Mouse (Mus musculus) testis, adult 2 months (tissue): ENCODE results near the gene Vars2. TPM values are rescaled to one million over a fixed set of nuclear protein-coding genes. Genes with fewer than 3 reads are reported as not detected.

Source experiments
- H3K27ac ChIP-seq: fragments of 200-500 bp; 2 replicates; pipeline ENCODE4 v1.5.1; 2012; ENCODE audit warnings: low read depth, low read length; ENCODE audit not compliant: control insufficient read depth, insufficient read depth
- H3K27me3 ChIP-seq: fragments of 200-500 bp; 2 replicates; pipeline ENCODE4 v1.6.1; 2012; ENCODE audit warnings: mild to moderate bottlenecking, low read length, moderate library complexity; ENCODE audit not compliant: control insufficient read depth, insufficient read depth
- H3K36me3 ChIP-seq: fragments of 200-500 bp; 2 replicates; pipeline ENCODE4 v1.6.1; 2012; ENCODE audit warnings: mild to moderate bottlenecking, low read length; ENCODE audit not compliant: control insufficient read depth, insufficient read depth
- H3K4me1 ChIP-seq: fragments of 200-500 bp; 2 replicates; pipeline ENCODE4 v1.6.1; 2012; ENCODE audit warnings: low read length; ENCODE audit not compliant: control insufficient read depth, insufficient read depth
- H3K4me3 ChIP-seq: fragments of 200-500 bp; 2 replicates; pipeline ENCODE4 v1.5.1; 2012; ENCODE audit warnings: low read depth, mild to moderate bottlenecking, low read length, moderate library complexity, mixed read lengths; ENCODE audit not compliant: control insufficient read depth
- CTCF ChIP-seq: fragments of 200-500 bp; IDR thresholded peaks from 2 replicates; pipeline ENCODE4 v1.5.1; 2012; ENCODE audit warnings: low read depth, mild to moderate bottlenecking, inconsistent platforms, low read length, moderate library complexity; ENCODE audit not compliant: control insufficient read depth, insufficient read depth, insufficient replicate concordance
- POLR2A ChIP-seq: fragments of 200-500 bp; IDR thresholded peaks from 2 replicates; pipeline ENCODE4 v1.6.1; 2012; ENCODE audit warnings: low read depth, mild to moderate bottlenecking, inconsistent platforms, low read length, moderate library complexity; ENCODE audit not compliant: control insufficient read depth
- polyA plus RNA-seq: library from polyadenylated mRNA; depleted of rRNA; stranded (reverse); fragments of >200 nt; gene quantifications from 2 replicates; pipeline ENCODE4 v1.2.3, GENCODE M21; 2012; rRNA removed

Vars2 gene
- polyA plus RNA-seq, 1 experiment: 9.5 TPM

GRCm38 (mm10) chr17:35633992-35634391, 33.4 kb downstream of the Vars2 start:
- Histone ChIP-seq H3K4me3 (no peak overlapping the region), H3K27ac (no peak overlapping the region), H3K36me3 (no peaks in the 10 kb centered on the region), H3K27me3 (no peaks in the 10 kb centered on the region), H3K4me1 (peaks cover 10% of the 10 kb centered on the region)
- TF ChIP-seq CTCF (peak; percentile 29; the same call in 1 of the 2 replicates), POLR2A (no peak)

DNA sequence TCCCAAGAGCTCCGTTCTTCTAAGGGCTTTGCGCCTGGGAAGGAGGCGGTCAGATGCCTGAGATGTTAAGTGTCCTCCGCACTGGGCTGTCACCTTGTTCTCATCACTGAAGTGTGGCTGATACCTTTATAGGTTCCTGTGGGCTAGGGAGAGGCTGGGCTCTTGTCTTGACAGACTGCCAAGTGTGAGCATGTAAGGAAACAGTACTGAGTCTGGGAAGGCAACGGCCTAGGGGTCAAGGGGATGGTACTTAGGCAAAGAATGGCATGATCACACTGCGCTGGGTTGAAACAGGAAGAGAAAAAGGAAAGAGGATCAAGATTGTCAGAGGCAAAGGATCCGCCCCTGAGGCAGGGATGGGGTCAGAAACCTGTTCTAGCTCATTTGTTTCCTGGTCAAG, 40.9 kb downstream of the Vars2 start, which contains the start of gene Gm9573:
Gm9573 (minus strand) TSS at position 101 of the 400 bp plus-strand sequence.
- no peak within 1 kb of the TSS for H3K4me3 ChIP-seq
- TF ChIP-seq POLR2A (no peak), CTCF (no peak)

DNA sequence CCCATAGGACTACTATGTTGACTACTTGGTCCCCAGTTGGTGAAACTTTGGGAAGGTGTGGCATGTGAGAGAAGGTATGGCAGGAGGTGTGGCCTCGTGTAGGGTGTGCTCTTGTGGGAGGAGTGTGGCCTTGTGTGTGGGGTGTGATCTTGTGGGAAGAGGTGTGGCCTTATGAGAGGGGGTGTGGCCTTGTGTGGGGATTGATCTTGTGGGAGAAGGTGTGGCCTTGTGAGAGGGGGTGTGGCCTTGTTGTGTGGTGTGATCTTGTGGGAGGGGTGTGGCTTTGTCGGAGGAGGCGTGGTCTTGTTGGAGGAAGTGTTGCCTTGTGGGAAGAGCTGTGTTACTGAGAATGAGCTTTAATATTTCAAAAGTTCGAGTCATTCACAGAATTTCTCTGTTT, 50.3 kb downstream of the Vars2 start:
- no peaks in the 10 kb centered on the region for H3K4me1 ChIP-seq
- H3K36me3 ChIP-seq: no peaks in the 10 kb centered on the region
- no peaks in the 10 kb centered on the region for H3K27me3 ChIP-seq
- no peak overlapping the region for H3K4me3 ChIP-seq
- no peak overlapping the region for H3K27ac ChIP-seq
- TF ChIP-seq POLR2A (no peak), CTCF (no peak)

More for the DNA sequence above, 40.9 kb downstream of the Vars2 start, which contains the start of gene Gm9573:
- Histone ChIP-seq H3K4me1 (no peaks in the 10 kb centered on the region), H3K27ac (no peak within 1 kb of the TSS), H3K36me3 (no peaks in the 10 kb centered on the region), H3K27me3 (no peaks in the 10 kb centered on the region)

Other genes starting within 250 kb of the Vars2 start
- 1.6 and 1.8 TPM in 2 replicates for gene H2-Q6, start 242.7 kb downstream of the Vars2 start, polyA plus RNA-seq
- 4.9 and 5.2 TPM in 2 replicates for gene H2-Q7, start 228.4 kb downstream of the Vars2 start, polyA plus RNA-seq
- 0.19 and 0.33 TPM in 2 replicates for gene H2-Q10, start 197.5 kb downstream of the Vars2 start, polyA plus RNA-seq
- gene Pou5f1, start 161.6 kb downstream of the Vars2 start, polyA plus RNA-seq: 9.6 and 11.1 TPM in 2 replicates
- 2.5 and 2.6 TPM in 2 replicates for gene Tcf19, start 150.8 kb downstream of the Vars2 start, polyA plus RNA-seq
- 294 and 295 TPM in 2 replicates for gene Cchcr1, start 150.5 kb downstream of the Vars2 start, polyA plus RNA-seq
- gene Psors1c2, start 134.4 kb downstream of the Vars2 start, polyA plus RNA-seq: 2.5 and 3.6 TPM in 2 replicates
- gene Cdsn, start 115.5 kb downstream of the Vars2 start, polyA plus RNA-seq: 8.7 and 9.5 TPM in 2 replicates
- 1.8 TPM in 1 of 2 replicates, not detected in the other for gene 2300002M23Rik, start 100.1 kb downstream of the Vars2 start, polyA plus RNA-seq
- not detected in 2 replicates for gene Sfta2, start 66.0 kb downstream of the Vars2 start, polyA plus RNA-seq
- 0.36 TPM in 1 of 2 replicates, not detected in the other for gene Gm9573, start 41.0 kb downstream of the Vars2 start, polyA plus RNA-seq
- 0.10 and 0.11 TPM in 2 replicates for gene Mucl3, start 23.9 kb downstream of the Vars2 start, polyA plus RNA-seq
- gene Gtf2h4, start 6.1 kb upstream of the Vars2 start, polyA plus RNA-seq: 29.4 and 33.7 TPM in 2 replicates
- gene Ddr1, start 37.0 kb upstream of the Vars2 start, polyA plus RNA-seq: 11.9 and 12.6 TPM in 2 replicates
- gene Ier3, start 154.1 kb upstream of the Vars2 start, polyA plus RNA-seq: 1.4 TPM in 2 replicates
- 13.7 and 14.1 TPM in 2 replicates for gene Flot1, start 155.6 kb upstream of the Vars2 start, polyA plus RNA-seq
- gene Tubb5, start 170.7 kb upstream of the Vars2 start, polyA plus RNA-seq: 54.0 and 59.4 TPM in 2 replicates
- gene Mdc1, start 173.9 kb upstream of the Vars2 start, polyA plus RNA-seq: 73.7 and 81.1 TPM in 2 replicates
- 179 and 201 TPM in 2 replicates for gene Nrm, start 193.7 kb upstream of the Vars2 start, polyA plus RNA-seq
- 34.1 and 36.8 TPM in 2 replicates for gene Ppp1r18, start 198.0 kb upstream of the Vars2 start, polyA plus RNA-seq
- 81.3 and 89.0 TPM in 2 replicates for gene Dhx16, start 212.2 kb upstream of the Vars2 start, polyA plus RNA-seq
- gene 2310061I04Rik, start 229.8 kb upstream of the Vars2 start, polyA plus RNA-seq: 144 and 172 TPM in 2 replicates
- gene Atat1, start 242.5 kb upstream of the Vars2 start, polyA plus RNA-seq: 158 and 171 TPM in 2 replicates
- 81.8 and 83.3 TPM in 2 replicates for gene Mrps18b, start 248.8 kb upstream of the Vars2 start, polyA plus RNA-seq
- 100 and 104 TPM in 2 replicates for gene Ppp1r10, start 248.8 kb upstream of the Vars2 start, polyA plus RNA-seq